Mouse (Mus musculus): Measurements from ENCODE around the gene Ccdc77.
"Not testable (repeated sequence)": the region's sequence is repeated elsewhere in the genome, so short reads cannot be mapped to it uniquely, and the experiment has no call there.

The Ccdc77 gene

GRCm38 (mm10) chr6:120309787-120310186 lies 54.4 kb downstream of the Ccdc77 start:
- no peak for DNase-seq (ENCODE audit: low spot score)

- DNase-seq (ENCODE audit: low spot score), result no peak
Measured at GRCm38 (mm10) chr6:120309338-120309737, 54.8 kb downstream of the Ccdc77 start.

- DNase-seq (ENCODE audit: low spot score), result no peak
Measured at GRCm38 (mm10) chr6:120306859-120307594, 57.1 kb downstream of the Ccdc77 start.

- no peak for DNase-seq (ENCODE audit: low spot score)
Measured at GRCm38 (mm10) chr6:120302755-120303316, 61.3 kb downstream of the Ccdc77 start.

GRCm38 (mm10) chr6:120301137-120301536 lies 63.0 kb downstream of the Ccdc77 start:
- DNase-seq (ENCODE audit: low spot score), result peak; percentile 20

- not testable (repeated sequence) for DNase-seq (ENCODE audit: low spot score)
Measured at GRCm38 (mm10) chr6:120296589-120296988, 67.6 kb downstream of the Ccdc77 start.

- no peak for DNase-seq (ENCODE audit: low spot score)
Measured at GRCm38 (mm10) chr6:120294785-120295133, 69.4 kb downstream of the Ccdc77 start.

- no peak for DNase-seq (ENCODE audit: low spot score)
Measured at GRCm38 (mm10) chr6:120294056-120294784, 70.0 kb downstream of the Ccdc77 start, which contains the start of the genes D330020A13Rik and B4galnt3. D330020A13Rik (plus strand) TSS chr6:120294364. B4galnt3 (minus strand) TSS chr6:120294559.

GRCm38 (mm10) chr6:120291396-120292009 lies 72.7 kb downstream of the Ccdc77 start:
- no peak for DNase-seq (ENCODE audit: low spot score)

- DNase-seq (ENCODE audit: low spot score), result no peak
Measured at GRCm38 (mm10) chr6:120289430-120289829, 74.7 kb downstream of the Ccdc77 start.

GRCm38 (mm10) chr6:120288541-120288940 lies 75.6 kb downstream of the Ccdc77 start:
- no peak for DNase-seq (ENCODE audit: low spot score)

GRCm38 (mm10) chr6:120287279-120287678 lies 76.9 kb downstream of the Ccdc77 start:
- DNase-seq (ENCODE audit: low spot score), result no peak

- no peak for DNase-seq (ENCODE audit: low spot score)
Measured at GRCm38 (mm10) chr6:120276874-120277449, 87.2 kb downstream of the Ccdc77 start.

GRCm38 (mm10) chr6:120275301-120275700 lies 88.9 kb downstream of the Ccdc77 start:
- no peak for DNase-seq (ENCODE audit: low spot score)

GRCm38 (mm10) chr6:120274887-120275286 lies 89.3 kb downstream of the Ccdc77 start:
- DNase-seq (ENCODE audit: low spot score), result no peak
